Mouse (Mus musculus) ES-E14 (cell line): ENCODE results near the gene Ppp2r1b. TPM values are rescaled to one million over a fixed set of nuclear protein-coding genes. Genes with fewer than 3 reads are reported as not detected.
A peak's percentile ranks its signal among the peaks of the same experiment; 100 is the strongest.

Experiments used
- DNase-seq: peaks from one replicate; pipeline ENCODE4 v3.0.0-alpha.2; 2013; ENCODE audit warnings: low read depth, low spot score
- H3K27ac ChIP-seq: 2 replicates; pipeline ENCODE4 v1.5.1; 2012; ENCODE audit warnings: low read depth, mild to moderate bottlenecking, low read length, moderate library complexity, mixed read lengths; ENCODE audit not compliant: poor library complexity, insufficient read depth, severe bottlenecking
- H3K36me3 ChIP-seq: 2 replicates; pipeline ENCODE4 v1.6.1; 2012; ENCODE audit warnings: mild to moderate bottlenecking, low read length, moderate library complexity, mixed read lengths; ENCODE audit not compliant: control insufficient read depth, poor library complexity, insufficient read depth, severe bottlenecking
- H3K4me1 ChIP-seq, 2 experiments: fragments of 150-350 bp in 1 of 2; sonication (generic) in 1 of 2; 2 replicates each; pipeline ENCODE4 v1.6.1; 2012; ENCODE audit warnings: low read length in 2 of 2, mild to moderate bottlenecking in 1 of 2, mixed read lengths in 1 of 2; ENCODE audit not compliant: control insufficient read depth in 2 of 2, insufficient read depth in 2 of 2, poor library complexity in 1 of 2
- H3K4me3 ChIP-seq, 2 experiments: fragments of 150-350 bp in 1 of 2; sonication (generic) in 1 of 2; 2 replicates each; pipeline ENCODE4 v1.5.1; 2012; ENCODE audit warnings: low read length in 2 of 2, low read depth in 1 of 2, mild to moderate bottlenecking in 1 of 2, mixed read lengths in 1 of 2; ENCODE audit not compliant: insufficient read depth in 1 of 2, poor library complexity in 1 of 2, severe bottlenecking in 1 of 2
- H3K9ac ChIP-seq: 2 replicates; pipeline ENCODE4 v1.6.1; 2012; ENCODE audit warnings: low read depth, mild to moderate bottlenecking, low read length, mixed read lengths; ENCODE audit not compliant: poor library complexity, insufficient read depth, severe bottlenecking
- H3K9me3 ChIP-seq: fragments of 150-350 bp; sonication (generic); 2 replicates; pipeline ENCODE4 v1.6.1; 2012; ENCODE audit warnings: low read depth, mild to moderate bottlenecking, low read length; ENCODE audit not compliant: control insufficient read depth, insufficient read depth
- CHD2 ChIP-seq: IDR thresholded peaks from 2 replicates; pipeline ENCODE4 v1.6.1; 2014; ENCODE audit warnings: mild to moderate bottlenecking, low read depth, low read length, inconsistent platforms
- HCFC1 ChIP-seq: IDR thresholded peaks from 2 replicates; pipeline ENCODE4 v1.6.1; 2012; ENCODE audit warnings: low read length, inconsistent platforms, borderline replicate concordance; ENCODE audit not compliant: insufficient read depth
- MAFK ChIP-seq: IDR thresholded peaks from 2 replicates; pipeline ENCODE4 v1.6.1; 2014; ENCODE audit warnings: mild to moderate bottlenecking, low read depth, low read length, inconsistent platforms; ENCODE audit not compliant: insufficient read depth
- ZC3H11A ChIP-seq: IDR thresholded peaks from 2 replicates; pipeline ENCODE4 v1.6.1; 2012; ENCODE audit warnings: low read depth, mild to moderate bottlenecking, inconsistent platforms, low read length, borderline replicate concordance
- ZNF384 ChIP-seq: IDR thresholded peaks from 2 replicates; pipeline ENCODE4 v1.6.1; 2012; ENCODE audit warnings: low read depth, low read length, inconsistent platforms
- in situ Hi-C, 2 experiments: fragments of 600-800 bp; cut with MboI; formaldehyde crosslinking; loops; one replicate each; pipeline ENCODE4 v1.15.1; 2025; ENCODE audit warnings: low sequenced_read_pairs in 2 of 2, inconsistent platforms in 1 of 2; ENCODE audit not compliant: unreplicated experiment in 2 of 2
- total RNA-seq: library from RNA; depleted of rRNA; stranded (reverse); fragments of 300-350 nt; gene quantifications from 2 replicates; pipeline ENCODE4 v1.2.3, GENCODE M21; 2012

The Ppp2r1b gene
- total RNA-seq, 1 experiment, result 41.6 TPM

- no peak overlapping the region for H3K9ac ChIP-seq
- no peaks in the 10 kb centered on the region; a peak in 1 of 4 replicates for H3K4me1 ChIP-seq
- DNase-seq, result no peak
- TF ChIP-seq ZC3H11A (no peak), MAFK (no peak), CHD2 (no peak), ZNF384 (no peak), HCFC1 (no peak)
- H3K4me3 ChIP-seq, result no peak overlapping the region
- H3K36me3 ChIP-seq, result peaks cover 4% of the 10 kb centered on the region; the same call in 1 of the 2 replicates
- no peak overlapping the region for H3K27ac ChIP-seq
- H3K9me3 ChIP-seq, result no peaks in the 10 kb centered on the region
- in situ Hi-C loops, result no loop called here
These were observed 2.0 kb downstream of the Ppp2r1b start for GRCm38 (mm10) chr9:50847133-50847532.

- no peak for DNase-seq
- Histone ChIP-seq H3K9me3 (no peaks in the 10 kb centered on the region), H3K9ac (no peak overlapping the region), H3K4me3 (no peak overlapping the region), H3K36me3 (peaks cover 2% of the 10 kb centered on the region; the same call in 1 of the 2 replicates), H3K27ac (no peak overlapping the region), H3K4me1 (no peaks in the 10 kb centered on the region; a peak in 1 of 4 replicates)
- in situ Hi-C loops, result no loop called here
- no peak for TF ChIP-seq ZNF384
- no peak for TF ChIP-seq HCFC1
- no peak for TF ChIP-seq MAFK
- no peak for TF ChIP-seq ZC3H11A
- TF ChIP-seq CHD2, result no peak
These were observed 2.7 kb downstream of the Ppp2r1b start for GRCm38 (mm10) chr9:50847606-50848368.

GRCm38 (mm10) chr9:50848821-50849220 is 3.7 kb downstream of the Ppp2r1b start:
- no peak overlapping the region for H3K9ac ChIP-seq
- H3K27ac ChIP-seq, result no peak overlapping the region
- no peaks in the 10 kb centered on the region for H3K36me3 ChIP-seq
- TF ChIP-seq CHD2 (no peak), ZNF384 (no peak), MAFK (no peak), ZC3H11A (no peak), HCFC1 (no peak)
- H3K4me3 ChIP-seq, result no peak overlapping the region
- DNase-seq, result no peak
- H3K4me1 ChIP-seq, result no peaks in the 10 kb centered on the region; a peak in 1 of 4 replicates
- H3K9me3 ChIP-seq, result no peaks in the 10 kb centered on the region
- in situ Hi-C loops, result no loop called here

- no peak overlapping the region for H3K27ac ChIP-seq
- TF ChIP-seq HCFC1 (no peak), ZC3H11A (peak; percentile 67; the same call in 1 of the 2 replicates)
- H3K4me1 ChIP-seq, result peaks cover 0 to under 1% of the 10 kb centered on the region in 2 experiments; a peak in 1 of 4 replicates
- in situ Hi-C loops, result no loop called here
- peak; percentile 88 for DNase-seq
- no peaks in the 10 kb centered on the region for H3K36me3 ChIP-seq
- H3K4me3 ChIP-seq, result no peak overlapping the region
- no peaks in the 10 kb centered on the region for H3K9me3 ChIP-seq
- H3K9ac ChIP-seq, result no peak overlapping the region
These were observed 4.1 kb downstream of the Ppp2r1b start for GRCm38 (mm10) chr9:50849249-50849648.
